Mouse (Mus musculus): ENCODE results near the gene Hormad2. TPM values are rescaled to one million over a fixed set of nuclear protein-coding genes. Genes with fewer than 3 reads are reported as not detected.

Gene Hormad2
- polyA plus RNA-seq, 1 experiment from 2014 or later: 0.31 TPM

DNA sequence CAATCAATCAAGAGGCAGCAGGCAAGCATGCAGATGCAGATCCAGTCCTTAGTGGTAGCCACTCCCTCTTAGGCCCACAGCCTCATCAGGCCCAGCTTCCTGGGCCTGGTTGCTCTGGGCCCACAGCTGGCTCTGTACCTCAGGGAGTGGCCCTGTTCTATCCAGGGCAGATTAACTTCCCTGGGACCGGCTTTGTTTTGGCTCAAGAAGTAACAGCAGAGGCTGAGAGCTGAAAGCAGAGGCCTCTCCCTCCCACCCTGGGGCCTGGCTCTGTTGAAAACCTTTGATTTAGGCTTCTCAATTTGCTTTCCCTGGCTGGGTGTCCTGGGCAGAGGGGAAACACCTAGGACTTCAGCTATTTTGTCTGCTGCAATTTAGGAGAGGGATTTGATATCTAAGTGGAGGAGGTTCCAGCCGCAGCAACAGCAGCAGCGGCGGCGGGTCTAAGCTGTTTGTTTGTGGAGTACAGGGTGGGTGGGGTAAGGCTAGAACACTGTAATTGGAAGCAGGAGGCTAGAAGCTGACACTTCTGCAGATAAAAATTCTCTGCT is 138.5 kb downstream of the Hormad2 start:
- no peak overlapping the region for H3K4me3 ChIP-seq (replicated peaks)
- H3K9ac ChIP-seq (replicated peaks): no peak overlapping the region; the same call in 1 of the 2 replicates
- 11% methylated on average over 5 of the region's 5 CpGs for WGBS
- H3K36me3 ChIP-seq: no peaks in the 10 kb centered on the region
- no peaks in the 10 kb centered on the region for H3K27me3 ChIP-seq
- peaks cover 27% of the 10 kb centered on the region for H3K4me1 ChIP-seq (replicated peaks)
- H3K4me2 ChIP-seq: no peak overlapping the region
- H3K27ac ChIP-seq: peak overlapping the region; percentile 62; the same call in 1 of the 2 replicates
- ATAC-seq (ENCODE audit: insufficient number of reproducible peaks, insufficient read depth, low FRiP score, low TSS enrichment, low read depth): no peak
- H3K9me3 ChIP-seq: no peaks in the 10 kb centered on the region

GRCm38 (mm10) chr11:4300683-4301082 is 140.2 kb downstream of the Hormad2 start:
- no peak overlapping the region for H3K4me2 ChIP-seq
- no peaks in the 10 kb centered on the region for H3K9me3 ChIP-seq
- no peaks in the 10 kb centered on the region for H3K36me3 ChIP-seq
- peaks cover 27% of the 10 kb centered on the region for H3K4me1 ChIP-seq (replicated peaks)
- H3K4me3 ChIP-seq (replicated peaks): no peak overlapping the region
- no peak overlapping the region for H3K27ac ChIP-seq
- 78% methylated on average over 3 of the region's 3 CpGs for WGBS
- H3K27me3 ChIP-seq: no peaks in the 10 kb centered on the region
- ATAC-seq (ENCODE audit: insufficient number of reproducible peaks, insufficient read depth, low FRiP score, low TSS enrichment, low read depth): no peak
- no peak overlapping the region for H3K9ac ChIP-seq (replicated peaks)

DNA sequence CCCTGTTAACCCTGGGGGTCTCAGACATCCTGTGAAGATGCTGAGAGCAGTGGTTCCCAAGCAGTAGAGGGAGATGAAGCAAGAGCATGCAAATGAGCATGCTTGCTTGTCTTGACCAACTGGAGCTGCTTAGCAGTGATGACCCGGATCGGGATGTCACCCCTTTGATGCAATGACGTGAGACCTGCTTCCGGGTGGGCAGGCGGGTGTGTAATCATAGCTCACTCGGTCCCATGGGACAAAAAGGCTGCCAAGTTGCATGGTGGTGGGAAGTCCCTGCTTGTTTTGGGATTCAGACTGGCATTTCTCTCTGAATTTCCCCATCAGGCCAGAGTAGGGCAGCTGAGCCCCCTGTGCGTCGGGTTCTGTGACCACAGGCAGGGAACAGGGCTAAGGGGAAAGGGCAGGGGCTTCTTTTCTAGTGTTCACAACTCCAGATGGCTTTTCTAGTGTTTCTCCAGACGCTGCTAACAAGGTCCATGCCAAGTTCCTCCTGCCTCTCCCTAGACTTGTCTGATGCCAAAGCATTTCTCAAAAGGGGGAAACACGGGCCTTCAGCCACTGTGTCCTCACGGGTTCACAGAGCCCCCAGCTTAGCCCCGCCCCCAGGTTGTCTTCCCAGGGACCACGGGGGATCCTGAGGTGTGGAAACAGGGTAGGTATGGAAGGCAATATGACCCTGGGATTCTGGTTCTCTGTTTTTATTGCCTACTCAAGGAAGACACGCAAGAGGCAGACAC is 141.0 kb downstream of the Hormad2 start:
- no peak overlapping the region for H3K4me2 ChIP-seq

DNA sequence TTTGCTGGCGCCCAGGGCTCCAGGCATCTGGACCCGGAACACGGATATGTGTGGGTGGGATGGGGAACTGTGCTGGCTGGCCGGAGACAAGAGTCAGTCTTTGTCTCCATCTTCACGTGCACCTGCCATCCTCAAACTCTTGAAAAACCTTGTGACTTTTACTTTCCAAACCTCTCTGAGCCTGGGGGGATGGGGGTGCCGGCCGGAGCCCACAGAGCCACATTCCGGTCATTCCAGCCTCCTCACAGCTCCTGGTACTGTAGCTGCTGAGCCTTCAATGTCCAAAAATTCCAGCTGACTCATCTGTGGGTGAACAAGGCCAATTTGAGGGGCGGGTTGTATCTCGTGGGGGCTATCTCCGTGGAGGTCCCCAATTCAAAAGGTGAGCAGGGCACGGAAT is 141.7 kb downstream of the Hormad2 start:
- no peak overlapping the region for H3K9ac ChIP-seq (replicated peaks)
- 47% methylated on average over 12 of the region's 12 CpGs for WGBS
- no peak overlapping the region for H3K4me3 ChIP-seq (replicated peaks)
- no peak overlapping the region for H3K27ac ChIP-seq
- no peak for ATAC-seq (ENCODE audit: insufficient number of reproducible peaks, insufficient read depth, low FRiP score, low TSS enrichment, low read depth)
- H3K9me3 ChIP-seq: no peaks in the 10 kb centered on the region
- H3K36me3 ChIP-seq: no peaks in the 10 kb centered on the region
- H3K4me1 ChIP-seq (replicated peaks): peaks cover 34% of the 10 kb centered on the region
- H3K4me2 ChIP-seq: no peak overlapping the region
- 0 out of 2 replicates have a peak, but pooled peaks cover 8% of the 10 kb centered on the region for H3K27me3 ChIP-seq

More for the DNA sequence above, 141.0 kb downstream of the Hormad2 start:
- H3K36me3 ChIP-seq: no peaks in the 10 kb centered on the region
- H3K4me1 ChIP-seq (replicated peaks): peaks cover 32% of the 10 kb centered on the region
- no peak for ATAC-seq (ENCODE audit: insufficient number of reproducible peaks, insufficient read depth, low FRiP score, low TSS enrichment, low read depth)
- WGBS: 68% methylated on average over 14 of the region's 14 CpGs
- H3K4me3 ChIP-seq (replicated peaks): no peak overlapping the region
- H3K27ac ChIP-seq: no peak overlapping the region
- 0 out of 2 replicates have a peak, but pooled peaks cover 1% of the 10 kb centered on the region for H3K27me3 ChIP-seq
- H3K9ac ChIP-seq (replicated peaks): no peak overlapping the region
- no peaks in the 10 kb centered on the region for H3K9me3 ChIP-seq

- Histone ChIP-seq H3K4me1 (replicated peaks) (peaks cover 34% of the 10 kb centered on the region), H3K4me2 (no peak overlapping the region), H3K9ac (replicated peaks) (no peak overlapping the region), H3K27me3 (0 out of 2 replicates have a peak, but pooled peaks cover 14% of the 10 kb centered on the region), H3K36me3 (no peaks in the 10 kb centered on the region), H3K9me3 (no peaks in the 10 kb centered on the region), H3K27ac (no peak overlapping the region), H3K4me3 (replicated peaks) (no peak overlapping the region)
- no peak for ATAC-seq (ENCODE audit: insufficient number of reproducible peaks, insufficient read depth, low FRiP score, low TSS enrichment, low read depth)
- 38% methylated on average over 7 of the region's 7 CpGs for WGBS
These were observed 142.3 kb downstream of the Hormad2 start for GRCm38 (mm10) chr11:4298615-4299014.

- 55% methylated on average over 3 of the region's 3 CpGs for WGBS
- Histone ChIP-seq H3K36me3 (no peaks in the 10 kb centered on the region), H3K27me3 (0 out of 2 replicates have a peak, but pooled peaks cover 15% of the 10 kb centered on the region), H3K4me1 (replicated peaks) (peaks cover 29% of the 10 kb centered on the region), H3K4me3 (replicated peaks) (no peak overlapping the region), H3K4me2 (no peak overlapping the region), H3K9me3 (no peaks in the 10 kb centered on the region), H3K27ac (no peak overlapping the region), H3K9ac (replicated peaks) (no peak overlapping the region)
- ATAC-seq (ENCODE audit: insufficient number of reproducible peaks, insufficient read depth, low FRiP score, low TSS enrichment, low read depth): no peak
These were observed 143.2 kb downstream of the Hormad2 start for GRCm38 (mm10) chr11:4297753-4298152.

GRCm38 (mm10) chr11:4296610-4297275 is 144.2 kb downstream of the Hormad2 start:
- no peak for ATAC-seq (ENCODE audit: insufficient number of reproducible peaks, insufficient read depth, low FRiP score, low TSS enrichment, low read depth)
- Histone ChIP-seq H3K27me3 (0 out of 2 replicates have a peak, but pooled peaks cover 15% of the 10 kb centered on the region), H3K9ac (replicated peaks) (no peak overlapping the region), H3K4me3 (replicated peaks) (no peak overlapping the region), H3K27ac (no peak overlapping the region), H3K4me1 (replicated peaks) (peaks cover 23% of the 10 kb centered on the region), H3K4me2 (no peak overlapping the region), H3K9me3 (no peaks in the 10 kb centered on the region), H3K36me3 (no peaks in the 10 kb centered on the region)
- WGBS: 69% methylated on average over 10 of the region's 10 CpGs

Other genes starting within 250 kb of the Hormad2 start
- 2.3 and 2.7 TPM in 2 replicates for gene Castor1, start 222.9 kb downstream of the Hormad2 start, polyA plus RNA-seq (2016; fragmentation: Nextera tagmentation; extraction: Ambion mirVana)
- not detected in 2 replicates for gene Osm, start 204.7 kb downstream of the Hormad2 start, polyA plus RNA-seq (2016; fragmentation: Nextera tagmentation; extraction: Ambion mirVana)
- gene Lif, start 183.5 kb downstream of the Hormad2 start, polyA plus RNA-seq (2016; fragmentation: Nextera tagmentation; extraction: Ambion mirVana): 0.05 and 0.06 TPM in 2 replicates
- gene Mtmr3, start 153.8 kb upstream of the Hormad2 start, polyA plus RNA-seq (2016; fragmentation: Nextera tagmentation; extraction: Ambion mirVana): 39.5 and 40.0 TPM in 2 replicates
- not detected in 2 replicates for gene Gm11032, start 179.0 kb upstream of the Hormad2 start, polyA plus RNA-seq (2016; fragmentation: Nextera tagmentation; extraction: Ambion mirVana)
- gene Ascc2, start 196.6 kb upstream of the Hormad2 start, polyA plus RNA-seq (2016; fragmentation: Nextera tagmentation; extraction: Ambion mirVana): 37.2 and 39.7 TPM in 2 replicates

Measured in limb, embryonic 12.5 days (tissue).